Mouse (Mus musculus): Measurements from ENCODE around the gene Rimklb.

- TF ChIP-seq GATA1 (IDR thresholded peaks at IDR 0.05; ENCODE audit: borderline replicate concordance, low read length) (no peak), FLI1 (IDR thresholded peaks at IDR 0.05; ENCODE audit: low read length) (no peak)
Observed at GRCm38 (mm10) chr6:122517668-122518067, 19.1 kb upstream of the Rimklb start.
